Mouse (Mus musculus): ENCODE measurements at regions not wholly inside any gene's neighbourhood (a gene's known extent, or its start where the extent isn't known, plus 50 kb on each side); places are given as distances from the start of the nearest gene placed in this dataset.

- no peak for DNase-seq (ENCODE audit: low spot score in 2 of 2)
- intact Hi-C loops (cut with DNase I) = no loop called here
Observed at GRCm38 (mm10) chrX:167101929-167102328, 107.2 kb downstream of the Tmsb4x start.

- DNase-seq (ENCODE audit: low spot score in 2 of 2) = no peak
- intact Hi-C loops (cut with DNase I) = no loop called here
Observed at GRCm38 (mm10) chrX:167099411-167099810, 109.7 kb downstream of the Tmsb4x start.

GRCm38 (mm10) chrX:167098914-167099313 lies 110.2 kb downstream of the Tmsb4x start:
- intact Hi-C loops (cut with DNase I) = no loop called here
- DNase-seq (ENCODE audit: low spot score in 2 of 2) = no peak

- no peak for DNase-seq (ENCODE audit: low spot score in 2 of 2)
- intact Hi-C loops (cut with DNase I) = no loop called here
Observed at GRCm38 (mm10) chrX:167091841-167092240, 117.3 kb downstream of the Tmsb4x start.

- intact Hi-C loops (cut with DNase I) = loop anchor here (10.0 kb wide), 1 partner anchor 424 kb away; no protein-coding TSS in a partner anchor
- DNase-seq (ENCODE audit: low spot score in 2 of 2) = no peak
Observed at GRCm38 (mm10) chrX:167088930-167089329, 120.2 kb downstream of the Tmsb4x start.

- no peak for DNase-seq (ENCODE audit: low spot score in 2 of 2)
- intact Hi-C loops (cut with DNase I) = loop anchor here (10.0 kb wide), 1 partner anchor 424 kb away; no protein-coding TSS in a partner anchor
Observed at GRCm38 (mm10) chrX:167088438-167088837, 120.7 kb downstream of the Tmsb4x start.

- no peak for DNase-seq (ENCODE audit: low spot score in 2 of 2)
- intact Hi-C loops (cut with DNase I) = loop anchor here (10.0 kb wide), 1 partner anchor 416 kb away; no protein-coding TSS in a partner anchor
Observed at GRCm38 (mm10) chrX:167080821-167081220, 128.3 kb downstream of the Tmsb4x start.

- DNase-seq (ENCODE audit: low spot score in 2 of 2) = no peak
- intact Hi-C loops (cut with DNase I) = no loop called here
Observed at GRCm38 (mm10) chrX:167069075-167069474, 140.0 kb downstream of the Tmsb4x start.

GRCm38 (mm10) chrX:167067918-167068317 lies 141.2 kb downstream of the Tmsb4x start:
- intact Hi-C loops (cut with DNase I) = no loop called here
- no peak for DNase-seq (ENCODE audit: low spot score in 2 of 2)

- intact Hi-C loops (cut with DNase I) = no loop called here
- DNase-seq (ENCODE audit: low spot score in 2 of 2) = no peak
Observed at GRCm38 (mm10) chrX:167063881-167064280, 145.2 kb downstream of the Tmsb4x start.

- no peak for DNase-seq (ENCODE audit: low spot score in 2 of 2)
- intact Hi-C loops (cut with DNase I) = no loop called here
Observed at GRCm38 (mm10) chrX:167052456-167052855, 156.7 kb downstream of the Tmsb4x start.

GRCm38 (mm10) chrX:167050066-167050465 lies 159.0 kb downstream of the Tmsb4x start:
- intact Hi-C loops (cut with DNase I) = no loop called here
- DNase-seq (ENCODE audit: low spot score in 2 of 2) = no peak

- intact Hi-C loops (cut with DNase I) = no loop called here
- no peak for DNase-seq (ENCODE audit: low spot score in 2 of 2)
Observed at GRCm38 (mm10) chrX:167049191-167049968, 159.7 kb downstream of the Tmsb4x start.

GRCm38 (mm10) chrX:167037971-167038370 lies 171.1 kb downstream of the Tmsb4x start:
- intact Hi-C loops (cut with DNase I) = no loop called here

GRCm38 (mm10) chrX:167036355-167036754 lies 172.8 kb downstream of the Tmsb4x start:
- intact Hi-C loops (cut with DNase I) = no loop called here

More at GRCm38 (mm10) chrX:167037971-167038370, 171.1 kb downstream of the Tmsb4x start:
- no peak for DNase-seq (ENCODE audit: low spot score in 2 of 2)

GRCm38 (mm10) chrX:167035639-167036038 lies 173.5 kb downstream of the Tmsb4x start:
- intact Hi-C loops (cut with DNase I) = no loop called here
- DNase-seq (ENCODE audit: low spot score in 2 of 2) = no peak

More at GRCm38 (mm10) chrX:167036355-167036754, 172.8 kb downstream of the Tmsb4x start:
- no peak for DNase-seq (ENCODE audit: low spot score in 2 of 2)

GRCm38 (mm10) chrX:167033091-167033490 lies 176.0 kb downstream of the Tmsb4x start:
- DNase-seq (ENCODE audit: low spot score in 2 of 2) = no peak
- intact Hi-C loops (cut with DNase I) = no loop called here

- no peak for DNase-seq (ENCODE audit: low spot score in 2 of 2)
- intact Hi-C loops (cut with DNase I) = no loop called here
Observed at GRCm38 (mm10) chrX:167032586-167032985, 176.5 kb downstream of the Tmsb4x start.

GRCm38 (mm10) chrX:167031543-167031942 lies 177.6 kb downstream of the Tmsb4x start:
- intact Hi-C loops (cut with DNase I) = no loop called here
- DNase-seq (ENCODE audit: low spot score in 2 of 2) = no peak

- no peak for DNase-seq (ENCODE audit: low spot score in 2 of 2)
- intact Hi-C loops (cut with DNase I) = no loop called here
Observed at GRCm38 (mm10) chrX:167015602-167016001, 193.5 kb downstream of the Tmsb4x start.

GRCm38 (mm10) chrX:167014322-167014721 lies 194.8 kb downstream of the Tmsb4x start:
- DNase-seq (ENCODE audit: low spot score in 2 of 2) = no peak
- intact Hi-C loops (cut with DNase I) = no loop called here

Measured in left cerebral cortex, postnatal 36 days (tissue).